Mouse (Mus musculus): ENCODE measurements around the gene Emx1. TPM values are rescaled to one million over a fixed set of nuclear protein-coding genes. Genes with fewer than 3 reads are reported as not detected.
"Not testable (repeated sequence)": the region's sequence is repeated elsewhere in the genome, so short reads cannot be mapped to it uniquely, and the experiment has no call there.

Emx1 gene
- not detected in 2 replicates for polyA plus RNA-seq (2016; fragmentation: Nextera tagmentation; extraction: Ambion mirVana)

- Histone ChIP-seq H3K36me3 (no peaks in the 10 kb centered on the region), H3K9me3 (replicated peaks) (no peaks in the 10 kb centered on the region), H3K4me3 (peak within 1 kb of the TSS; percentile 48), H3K4me1 (replicated peaks) (peaks cover 31% of the 10 kb centered on the region), H3K9ac (peak within 1 kb of the TSS; percentile 55; the same call in 1 of the 2 replicates), H3K27ac (ENCODE audit: poor library complexity, severe bottlenecking) (no peak within 1 kb of the TSS), H3K27me3 (replicated peaks) (peaks cover 89% of the 10 kb centered on the region), H3K4me2 (peak within 1 kb of the TSS; percentile 81)
- under 1% methylated on average over 78 of the region's 81 CpGs for WGBS
- ATAC-seq (ENCODE audit: insufficient number of reproducible peaks, low FRiP score): peak; percentile 43; the same call in 1 of the 2 replicates
Observed at GRCm38 (mm10) chr6:85187340-85188211, at the start of gene Emx1. Gene Emx1, plus strand, starts transcription at chr6:85187438.

DNA sequence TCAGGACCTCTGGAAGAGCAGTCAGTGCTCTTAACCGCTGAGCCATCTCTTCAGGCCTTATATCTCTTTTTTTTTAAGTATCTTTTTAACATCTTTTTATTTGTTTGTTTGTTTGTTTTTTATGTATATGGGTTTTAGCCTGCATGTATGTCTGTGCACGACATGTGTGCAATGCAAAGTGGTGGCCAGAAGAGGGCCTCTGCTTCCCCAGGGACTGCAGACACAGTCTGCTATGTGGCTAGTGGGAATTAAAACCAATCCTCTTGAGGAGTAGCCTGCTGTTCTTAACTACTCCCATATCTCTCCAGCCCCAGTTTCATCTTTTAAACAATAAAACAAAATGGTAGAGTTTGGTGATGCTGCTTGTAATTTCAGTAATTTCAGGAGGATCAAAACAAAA lies 47.7 kb upstream of the Emx1 start:
- peaks cover 8% of the 10 kb centered on the region for H3K36me3 ChIP-seq
- ATAC-seq (ENCODE audit: insufficient number of reproducible peaks, low FRiP score): no peak
- peaks cover 11% of the 10 kb centered on the region for H3K4me1 ChIP-seq (replicated peaks)
- no peak overlapping the region for H3K4me2 ChIP-seq
- 87% methylated on average over 2 of the region's 2 CpGs for WGBS
- H3K9ac ChIP-seq: no peak overlapping the region
- H3K4me3 ChIP-seq: no peak overlapping the region
- no peaks in the 10 kb centered on the region for H3K27me3 ChIP-seq (replicated peaks)
- no peaks in the 10 kb centered on the region for H3K9me3 ChIP-seq (replicated peaks)
- no peak overlapping the region for H3K27ac ChIP-seq (ENCODE audit: poor library complexity, severe bottlenecking)

- not testable (repeated sequence) for H3K9me3 ChIP-seq (replicated peaks); H3K27ac ChIP-seq (ENCODE audit: poor library complexity, severe bottlenecking); H3K4me2 ChIP-seq; H3K4me3 ChIP-seq; H3K36me3 ChIP-seq; H3K9ac ChIP-seq; ATAC-seq (ENCODE audit: insufficient number of reproducible peaks, low FRiP score)
- Histone ChIP-seq H3K27me3 (replicated peaks) (peaks cover 12% of the 10 kb centered on the region; the same call in 1 of the 2 replicates), H3K4me1 (replicated peaks) (peaks cover 11% of the 10 kb centered on the region)
- WGBS: 6% methylated on average over 7 of the region's 7 CpGs
Observed at GRCm38 (mm10) chr6:85141013-85141412, 46.2 kb upstream of the Emx1 start.

DNA sequence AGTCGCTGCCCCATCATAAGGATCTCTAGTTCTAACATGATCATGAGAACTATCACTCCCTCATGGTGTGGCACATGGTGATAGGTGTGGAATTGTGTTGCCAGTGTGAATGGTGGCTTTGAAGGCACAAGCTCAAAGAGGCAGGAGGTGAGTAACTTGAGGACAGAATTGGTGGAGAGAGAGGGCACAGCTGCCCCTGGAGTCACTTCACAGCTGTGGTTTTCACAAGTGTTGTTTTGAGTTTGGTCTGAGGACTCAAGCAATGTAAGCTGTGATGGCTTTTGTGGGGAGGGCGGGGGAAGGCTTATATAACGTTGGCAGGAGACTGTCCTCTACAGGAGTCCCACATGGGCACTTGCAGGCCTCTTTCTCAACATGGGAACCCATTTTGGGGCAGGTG lies 42.8 kb upstream of the Emx1 start:
- Histone ChIP-seq H3K27ac (ENCODE audit: poor library complexity, severe bottlenecking) (no peak overlapping the region), H3K36me3 (no peaks in the 10 kb centered on the region), H3K27me3 (replicated peaks) (peaks cover 18% of the 10 kb centered on the region), H3K4me2 (no peak overlapping the region), H3K4me1 (replicated peaks) (0 out of 2 replicates have a peak, but pooled peaks cover 3% of the 10 kb centered on the region), H3K4me3 (no peak overlapping the region), H3K9me3 (replicated peaks) (no peaks in the 10 kb centered on the region), H3K9ac (no peak overlapping the region)
- no peak for ATAC-seq (ENCODE audit: insufficient number of reproducible peaks, low FRiP score)
- WGBS: 67% methylated on average over 3 of the region's 3 CpGs

DNA sequence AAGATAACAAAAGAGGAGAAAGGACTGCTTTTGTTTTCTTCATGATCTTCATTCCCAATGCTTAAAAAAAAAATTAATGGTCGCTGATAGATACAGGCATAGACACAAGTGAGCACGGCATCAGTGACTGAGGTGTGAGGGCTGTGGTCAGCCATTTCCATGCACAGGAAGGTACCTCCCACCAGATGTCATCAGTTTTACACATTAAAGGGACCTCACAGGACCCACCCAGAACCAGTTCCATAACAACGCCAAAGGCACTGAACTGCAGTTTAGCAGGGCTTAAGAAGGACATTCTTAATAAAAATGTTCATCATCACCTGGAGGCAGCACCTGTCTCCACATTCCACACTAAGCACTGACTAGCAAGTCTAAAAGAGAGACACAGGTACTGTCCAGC lies 39.6 kb upstream of the Emx1 start:
- no peak for ATAC-seq (ENCODE audit: insufficient number of reproducible peaks, low FRiP score)
- 57% methylated on average over 3 of the region's 3 CpGs for WGBS
- Histone ChIP-seq H3K4me1 (replicated peaks) (0 out of 2 replicates have a peak, but pooled peaks cover under 1% of the 10 kb centered on the region), H3K9me3 (replicated peaks) (no peaks in the 10 kb centered on the region), H3K4me2 (no peak overlapping the region), H3K27me3 (replicated peaks) (peaks cover 21% of the 10 kb centered on the region), H3K36me3 (no peaks in the 10 kb centered on the region), H3K27ac (ENCODE audit: poor library complexity, severe bottlenecking) (no peak overlapping the region), H3K4me3 (no peak overlapping the region), H3K9ac (no peak overlapping the region)

DNA sequence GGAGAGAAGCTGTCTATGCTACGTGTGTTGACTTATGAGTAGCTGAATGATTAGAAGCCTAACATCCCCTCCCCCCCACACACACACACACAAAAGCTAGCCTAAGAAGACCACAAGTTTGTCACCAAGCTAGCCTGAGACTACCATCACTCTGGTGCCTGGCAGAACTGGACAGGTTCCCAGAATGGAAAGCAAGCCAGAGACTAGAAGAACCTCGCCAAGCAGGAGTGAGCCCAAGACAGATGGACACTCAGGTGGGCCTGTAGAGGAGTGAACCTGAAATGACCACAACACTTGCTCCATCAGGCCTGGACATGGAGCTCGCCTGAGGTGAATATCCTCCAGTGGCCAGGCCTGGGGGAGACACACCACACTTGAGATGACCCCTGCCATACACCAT lies 36.9 kb upstream of the Emx1 start:
- Histone ChIP-seq H3K4me1 (replicated peaks) (peaks cover 12% of the 10 kb centered on the region), H3K9me3 (replicated peaks) (no peaks in the 10 kb centered on the region), H3K4me3 (no peak overlapping the region), H3K4me2 (no peak overlapping the region), H3K36me3 (no peaks in the 10 kb centered on the region), H3K27me3 (replicated peaks) (peaks cover 15% of the 10 kb centered on the region), H3K27ac (ENCODE audit: poor library complexity, severe bottlenecking) (no peak overlapping the region), H3K9ac (no peak overlapping the region)
- no peak for ATAC-seq (ENCODE audit: insufficient number of reproducible peaks, low FRiP score)
- WGBS: 76% methylated on average over 3 of the region's 3 CpGs

DNA sequence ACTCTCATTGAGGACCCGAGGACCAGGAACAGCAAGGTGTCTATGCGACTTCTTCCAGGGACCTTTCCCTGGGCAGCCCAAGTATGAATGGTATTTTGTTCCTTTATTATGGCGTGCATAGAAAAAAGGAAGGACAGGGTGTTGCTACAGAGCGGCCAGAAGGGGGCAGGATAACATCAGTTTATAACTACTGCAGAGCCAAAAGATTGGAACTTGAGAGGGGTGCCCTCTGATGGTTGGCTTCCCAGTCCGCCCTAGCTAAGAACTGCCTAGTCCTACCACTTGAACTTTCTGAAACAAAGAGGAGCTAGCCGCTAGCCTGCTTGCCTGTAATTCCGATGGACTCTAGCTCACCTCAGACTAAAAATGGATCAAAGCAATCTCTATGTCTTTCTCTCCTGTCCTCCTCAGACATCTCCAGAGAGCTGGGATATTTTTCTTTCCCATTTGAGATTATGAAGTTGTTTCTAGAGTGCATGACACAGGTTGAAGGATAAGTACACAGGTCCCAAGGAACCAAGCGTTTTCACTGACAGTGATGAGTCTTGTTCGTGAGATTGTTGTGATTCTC lies 33.2 kb upstream of the Emx1 start:
- Histone ChIP-seq H3K4me1 (replicated peaks) (peaks cover 12% of the 10 kb centered on the region), H3K27me3 (replicated peaks) (peaks cover 3% of the 10 kb centered on the region), H3K36me3 (no peaks in the 10 kb centered on the region), H3K4me3 (no peak overlapping the region), H3K4me2 (peak overlapping the region; percentile 93; the same call in 1 of the 2 replicates), H3K27ac (ENCODE audit: poor library complexity, severe bottlenecking) (no peak overlapping the region), H3K9ac (no peak overlapping the region), H3K9me3 (replicated peaks) (no peaks in the 10 kb centered on the region)
- WGBS: 7% methylated on average over 9 of the region's 9 CpGs
- ATAC-seq (ENCODE audit: insufficient number of reproducible peaks, low FRiP score): peak; percentile 52

GRCm38 (mm10) chr6:85154861-85155528 lies 32.2 kb upstream of the Emx1 start:
- Histone ChIP-seq H3K4me1 (replicated peaks) (peaks cover 12% of the 10 kb centered on the region), H3K36me3 (no peaks in the 10 kb centered on the region), H3K9me3 (replicated peaks) (no peaks in the 10 kb centered on the region), H3K9ac (peak overlapping the region; percentile 74), H3K4me2 (peak overlapping the region; percentile 93), H3K27me3 (replicated peaks) (peaks cover 3% of the 10 kb centered on the region), H3K27ac (ENCODE audit: poor library complexity, severe bottlenecking) (no peak overlapping the region; the same call in 1 of the 2 replicates), H3K4me3 (peak overlapping the region; percentile 54)
- WGBS: 2% methylated on average over 34 of the region's 34 CpGs
- peak; percentile 46; the same call in 1 of the 2 replicates for ATAC-seq (ENCODE audit: insufficient number of reproducible peaks, low FRiP score)

- WGBS: 69% methylated on average over 2 of the region's 2 CpGs
- not testable (repeated sequence) for H3K9me3 ChIP-seq (replicated peaks); H3K4me2 ChIP-seq; H3K36me3 ChIP-seq; ATAC-seq (ENCODE audit: insufficient number of reproducible peaks, low FRiP score); H3K9ac ChIP-seq; H3K27ac ChIP-seq (ENCODE audit: poor library complexity, severe bottlenecking); H3K4me3 ChIP-seq; H3K27me3 ChIP-seq (replicated peaks)
- peaks cover 12% of the 10 kb centered on the region for H3K4me1 ChIP-seq (replicated peaks)
Observed at GRCm38 (mm10) chr6:85156551-85156950, 30.7 kb upstream of the Emx1 start.

DNA sequence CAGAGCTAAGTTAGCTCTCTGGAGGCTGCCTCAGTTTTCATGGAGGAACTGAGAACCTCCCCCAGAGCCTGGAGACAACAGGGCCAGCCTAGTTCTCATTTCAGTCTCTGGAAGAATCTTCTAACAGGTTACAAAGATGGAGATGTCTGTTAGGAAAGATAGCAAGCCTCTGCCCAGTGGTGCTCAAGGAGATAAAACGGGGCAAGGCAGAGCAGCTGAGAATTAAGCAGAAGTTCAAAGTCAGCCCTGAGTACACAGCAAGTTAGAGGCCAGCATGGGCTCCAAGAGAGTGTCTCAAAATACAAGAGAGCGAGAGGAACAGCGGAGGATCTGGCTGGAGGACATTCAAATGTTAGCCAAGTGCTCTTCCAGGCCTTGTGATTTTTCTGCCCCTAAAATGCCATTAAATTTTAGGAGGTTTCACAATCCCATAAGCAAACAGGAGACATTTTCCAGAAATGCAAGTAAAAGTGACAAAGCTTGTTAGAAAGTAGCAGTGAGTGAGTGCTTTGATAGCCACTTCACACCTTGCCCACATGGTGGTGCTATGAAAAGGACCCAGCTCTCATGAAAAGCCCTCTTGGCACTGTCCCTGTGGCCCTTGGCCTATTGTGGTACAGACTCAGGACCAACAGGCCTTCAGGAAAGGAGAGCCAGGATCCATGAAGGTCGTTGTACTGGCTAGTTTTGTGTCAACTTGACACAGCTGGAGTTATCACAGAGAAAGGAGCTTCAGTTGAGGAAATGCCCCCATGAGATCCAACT lies 29.0 kb upstream of the Emx1 start:
- H3K27me3 ChIP-seq (replicated peaks); H3K4me2 ChIP-seq; H3K9me3 ChIP-seq (replicated peaks); H3K27ac ChIP-seq (ENCODE audit: poor library complexity, severe bottlenecking); H3K9ac ChIP-seq; H3K36me3 ChIP-seq; ATAC-seq (ENCODE audit: insufficient number of reproducible peaks, low FRiP score); H3K4me3 ChIP-seq: not testable (repeated sequence)
- 69% methylated on average over 4 of the region's 4 CpGs for WGBS
- peaks cover 12% of the 10 kb centered on the region for H3K4me1 ChIP-seq (replicated peaks)

Data from heart, embryonic 12.5 days (tissue).